Mouse (Mus musculus) spleen, adult 12 weeks (tissue): ENCODE measurements around the gene Eif3c.

ENCODE experiments used
- DNase-seq: peaks from one replicate; pipeline ENCODE4 v3.0.0; 2022; ENCODE audit warnings: low spot score

Gene Eif3c

DNA sequence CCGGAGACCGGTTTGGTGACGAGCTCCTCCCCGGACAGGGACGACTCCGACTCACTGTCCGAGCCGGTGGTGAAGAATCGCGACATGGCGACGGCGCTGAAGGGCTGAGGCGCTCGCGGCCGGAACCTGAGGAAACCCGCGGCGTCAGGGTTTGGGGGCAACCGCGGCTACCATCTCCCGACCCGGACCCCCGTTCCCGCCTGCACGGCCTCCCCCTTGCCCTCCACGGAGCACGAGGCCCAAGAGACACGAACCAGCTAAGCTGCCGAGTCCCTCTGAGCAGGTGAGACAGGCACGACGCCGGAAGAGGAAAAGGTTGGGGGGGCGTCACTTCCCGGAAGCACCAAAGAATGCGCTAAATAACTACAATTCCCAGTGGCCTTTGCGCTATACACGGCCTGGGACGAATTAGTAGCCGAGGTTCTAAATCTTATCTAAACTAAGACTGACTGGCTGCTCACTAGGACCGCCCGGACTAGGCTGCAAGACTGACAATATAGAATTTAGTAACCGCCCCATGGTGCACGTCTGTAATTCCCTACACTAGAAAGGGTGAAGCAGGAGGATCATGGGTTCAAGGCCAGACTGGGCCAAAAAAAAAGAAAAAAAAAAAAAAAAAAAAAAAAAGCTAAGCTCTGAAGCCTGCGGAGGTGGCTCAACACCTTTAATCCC, at the start of gene Eif3c:
Eif3c (minus strand) TSS at position 318 of the 672 bp plus-strand sequence.
- peak; percentile 76 for DNase-seq

DNA sequence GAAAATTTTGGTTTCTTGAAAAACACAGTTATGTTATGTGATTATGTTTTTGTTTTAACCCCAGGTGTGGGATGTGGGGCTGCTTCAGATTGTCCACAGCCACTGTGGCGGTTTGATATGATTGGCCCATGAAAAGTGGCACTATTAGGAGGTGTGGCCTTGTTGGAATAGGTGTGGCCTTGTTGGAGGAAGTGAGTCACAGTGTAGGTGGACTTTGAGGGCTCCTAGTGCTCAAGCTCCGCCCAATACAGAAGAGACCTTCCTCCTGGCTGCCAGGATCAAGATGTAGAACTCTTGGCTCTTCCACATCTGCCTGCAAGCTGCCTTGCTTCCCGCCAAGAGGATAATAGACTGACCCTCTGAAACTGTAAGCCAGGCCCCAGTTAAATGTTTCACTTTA, 46.5 kb upstream of the Eif3c start:
- no peak for DNase-seq

DNA sequence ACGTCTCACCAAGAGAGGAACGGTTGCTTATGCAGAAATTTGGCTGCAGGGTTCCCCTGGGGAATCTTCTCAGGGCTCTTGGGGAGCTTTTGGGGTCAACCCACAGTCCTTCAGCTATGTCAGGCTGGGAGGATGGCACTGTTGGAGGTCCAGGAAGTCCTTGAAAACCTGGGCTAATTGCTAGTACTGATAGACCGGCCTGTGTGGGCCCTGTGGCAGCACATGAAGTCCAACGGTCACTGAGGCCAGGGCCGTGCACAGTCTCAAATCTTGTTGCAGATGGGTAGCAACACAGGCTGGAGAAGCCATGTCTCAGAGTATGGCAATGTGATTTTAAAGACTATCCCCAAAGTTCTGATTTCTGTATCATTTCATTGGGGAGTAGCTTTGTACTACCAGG, 41.6 kb upstream of the Eif3c start:
- DNase-seq = no peak

DNA sequence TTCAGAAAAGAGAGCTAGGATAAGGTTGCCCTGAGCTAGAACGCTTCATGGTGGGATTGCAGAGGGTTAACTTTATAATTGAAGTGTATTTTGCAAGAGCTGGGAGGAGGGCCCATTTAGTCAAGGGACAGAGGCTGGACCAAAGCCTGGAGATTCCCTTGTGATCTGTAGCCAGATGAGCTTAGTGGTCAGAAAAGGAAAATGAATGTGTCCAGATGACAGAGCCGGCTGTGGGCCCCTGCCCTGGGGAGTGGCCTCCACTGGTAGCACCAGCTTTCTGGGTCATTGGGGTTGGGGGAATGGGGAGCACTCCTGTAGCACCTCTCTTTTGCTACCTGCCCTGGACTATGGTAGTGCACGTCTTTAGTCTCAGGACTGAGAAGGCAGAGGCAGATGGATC, 40.9 kb upstream of the Eif3c start:
- no peak for DNase-seq

- DNase-seq = no peak
Observed at GRCm38 (mm10) chr7:126606611-126607010, 40.4 kb upstream of the Eif3c start.

DNA sequence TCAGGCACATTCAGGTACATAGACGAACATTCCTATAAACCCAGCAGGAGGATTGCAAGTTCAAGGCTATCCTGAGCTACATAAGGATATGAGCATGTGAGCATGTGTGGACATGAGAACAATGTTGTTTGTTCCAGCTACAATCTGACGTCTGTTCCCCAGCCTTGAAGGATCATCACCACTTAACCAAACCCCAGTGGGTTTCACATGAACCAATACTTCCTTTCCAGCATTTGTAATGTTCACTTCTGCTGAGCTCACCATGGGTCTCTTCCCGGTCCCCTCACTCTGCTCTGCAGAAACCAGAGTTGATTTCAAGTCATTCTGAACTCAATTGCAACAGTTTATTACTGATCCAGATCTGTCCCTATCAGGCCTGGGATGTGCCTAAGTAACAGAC, 36.4 kb upstream of the Eif3c start:
- DNase-seq = no peak

DNA sequence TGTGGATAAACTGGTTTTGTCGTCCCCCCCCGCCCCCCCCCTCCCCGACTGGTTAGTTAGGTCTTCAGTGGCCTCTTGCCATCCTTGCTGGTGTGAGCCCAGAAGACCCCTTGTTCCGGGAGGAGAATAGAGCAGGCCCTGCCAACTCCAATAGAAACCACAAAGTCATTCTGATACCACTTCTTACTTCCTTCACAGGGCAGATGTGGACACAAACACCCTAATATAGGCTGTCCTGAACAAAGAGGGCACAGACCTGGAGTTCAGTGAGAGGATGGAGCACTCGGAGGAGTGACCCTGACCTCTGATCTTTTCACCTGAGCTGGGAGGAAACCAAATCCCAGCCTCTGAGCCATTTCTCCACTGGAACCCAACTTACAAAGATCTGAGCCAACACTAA, 35.7 kb upstream of the Eif3c start:
- DNase-seq = no peak

- DNase-seq = no peak
Observed at GRCm38 (mm10) chr7:126598919-126599318, 32.7 kb upstream of the Eif3c start.

GRCm38 (mm10) chr7:126596414-126596813, 30.2 kb upstream of the Eif3c start:
- no peak for DNase-seq

DNA sequence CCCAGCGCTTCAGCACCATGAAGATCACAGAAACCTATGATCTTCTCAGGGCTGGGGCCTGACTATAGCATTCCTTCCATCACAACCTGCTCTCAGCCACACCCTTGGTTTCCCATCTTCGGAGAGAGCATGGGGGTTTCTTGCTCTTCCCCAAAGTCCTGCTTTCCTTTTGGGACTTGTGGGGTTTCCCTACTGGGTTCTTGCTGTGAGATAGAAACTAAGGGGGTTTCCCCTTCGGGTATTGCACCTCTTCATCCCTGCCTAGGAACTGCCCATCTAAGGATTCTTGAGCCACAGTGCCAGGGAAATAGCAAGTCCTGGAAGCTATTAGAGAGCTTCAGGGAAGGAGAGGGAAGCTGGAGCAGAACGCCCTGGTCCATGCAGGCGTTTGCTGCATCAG, 29.7 kb upstream of the Eif3c start:
- DNase-seq = no peak

GRCm38 (mm10) chr7:126594862-126595561, 28.8 kb upstream of the Eif3c start, which contains the start of gene Il27:
Gene Il27 (minus strand): TSS chr7:126594941.
- no peak for DNase-seq

DNA sequence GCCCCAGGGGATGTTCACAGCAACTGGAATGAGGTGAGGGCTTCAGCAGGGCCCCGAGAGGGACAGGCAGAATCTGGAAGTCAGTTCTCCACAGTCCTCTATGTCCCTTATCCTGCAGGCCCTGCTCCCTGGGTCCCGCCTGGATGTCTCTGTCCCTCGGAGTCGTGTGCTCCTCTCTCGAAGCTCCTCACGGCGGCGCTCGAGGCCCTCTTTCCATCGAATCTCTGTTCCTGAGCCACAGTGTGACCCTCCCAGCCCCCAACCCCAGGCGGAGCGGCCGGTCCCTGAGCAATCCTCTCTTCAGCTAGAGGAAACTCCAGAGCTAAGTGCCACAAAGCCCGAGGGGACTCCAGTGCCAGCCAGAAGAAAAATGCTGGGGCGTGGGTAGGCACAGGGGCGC, 21.6 kb upstream of the Eif3c start:
- DNase-seq = no peak

DNA sequence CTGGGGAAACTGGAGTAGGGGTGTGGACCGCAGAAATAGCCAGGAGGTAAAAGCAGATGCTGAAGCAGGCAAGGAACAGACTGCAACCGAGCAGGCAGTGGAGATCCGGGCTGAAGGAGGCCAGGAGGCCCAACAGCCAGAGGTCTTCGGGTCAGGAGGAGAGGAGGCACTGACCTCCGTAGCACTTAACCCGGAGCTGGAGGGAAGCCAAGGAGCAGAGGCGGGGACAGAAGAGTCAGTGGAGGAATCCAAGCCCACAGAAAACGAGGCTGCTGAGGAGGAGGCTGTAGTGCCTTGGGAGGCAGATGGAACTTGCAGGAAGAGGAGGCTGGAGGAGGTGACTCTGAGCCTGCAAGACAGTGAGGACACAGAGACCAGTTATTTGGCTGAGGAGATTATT, 20.6 kb upstream of the Eif3c start:
- no peak for DNase-seq

DNA sequence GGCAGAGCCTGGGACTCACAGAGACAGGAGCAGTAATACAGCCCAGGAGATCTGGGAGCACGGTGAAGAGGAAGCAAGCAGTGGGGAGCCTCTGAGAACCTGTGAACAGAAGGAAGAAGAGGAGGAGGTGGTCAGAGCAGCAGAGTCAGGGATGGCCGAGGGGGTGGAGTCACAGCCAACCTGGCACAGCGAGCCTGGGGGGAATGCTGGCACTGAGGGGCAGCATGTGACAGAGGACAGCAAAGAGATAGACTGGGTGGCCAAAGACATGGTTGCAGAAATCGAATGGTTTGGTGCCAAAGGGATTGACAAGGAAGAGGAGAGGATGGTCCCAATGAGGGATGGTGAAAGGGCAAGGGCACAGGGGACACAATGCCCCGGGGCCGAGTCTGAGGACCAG, 19.5 kb upstream of the Eif3c start, which contains the start of gene Cln3:
Cln3 (minus strand) TSS at position 101 of the 400 bp plus-strand sequence.
- DNase-seq = no peak

DNA sequence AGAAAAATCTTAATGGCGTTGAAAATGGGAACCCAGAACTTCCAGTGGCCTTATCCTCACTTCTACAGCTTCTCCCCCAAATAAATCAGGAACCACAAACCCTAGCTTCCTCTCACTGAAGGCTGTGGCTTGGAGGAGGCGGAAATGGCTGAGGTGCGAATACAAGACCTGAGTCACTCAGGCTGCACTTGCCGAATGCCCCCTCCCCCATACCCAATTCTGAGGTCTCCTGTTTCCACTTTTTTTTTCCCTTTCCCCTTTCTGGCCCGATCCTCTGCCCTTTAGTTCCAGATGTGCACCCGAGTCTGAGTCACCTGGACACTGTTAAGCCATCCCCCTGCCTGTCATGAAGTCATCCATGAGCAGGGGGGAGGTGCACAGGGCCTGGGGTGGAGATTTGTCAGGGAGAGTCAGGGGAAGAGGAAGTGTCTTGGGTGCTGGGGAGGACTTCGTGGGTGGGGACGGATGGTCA, 18.3 kb upstream of the Eif3c start, which contains the start of gene Apobr:
Apobr (plus strand) TSS at position 437 of the 472 bp plus-strand sequence.
- DNase-seq = no peak

GRCm38 (mm10) chr7:126583761-126584160, 17.6 kb upstream of the Eif3c start:
- DNase-seq = no peak

- peak; percentile 72 for DNase-seq
Observed at GRCm38 (mm10) chr7:126583251-126583709, 17.1 kb upstream of the Eif3c start.

GRCm38 (mm10) chr7:126582759-126583158, 16.5 kb upstream of the Eif3c start:
- no peak for DNase-seq

GRCm38 (mm10) chr7:126581661-126582060, 15.4 kb upstream of the Eif3c start:
- no peak for DNase-seq

- no peak for DNase-seq
Observed at GRCm38 (mm10) chr7:126579172-126579571, 13.0 kb upstream of the Eif3c start.

DNA sequence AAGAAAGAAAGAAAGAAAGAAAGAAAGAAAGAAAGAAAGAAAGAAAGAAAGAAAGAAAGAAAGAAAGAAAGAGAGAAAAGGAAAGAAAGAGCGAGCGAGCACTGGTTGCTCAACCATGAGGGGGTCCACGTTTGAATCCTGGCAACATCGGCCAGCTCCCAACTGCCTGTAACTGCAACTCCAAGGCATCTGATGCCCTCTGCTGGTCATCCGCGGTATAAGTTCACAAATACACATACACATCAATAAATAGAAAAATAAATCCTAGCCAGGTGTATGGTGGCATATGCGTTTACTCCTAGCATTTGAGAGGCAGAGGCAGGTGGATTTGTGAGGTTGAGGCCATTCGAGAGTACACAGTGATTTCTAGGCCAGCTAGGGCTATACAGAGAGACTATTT, 10.7 kb upstream of the Eif3c start:
- DNase-seq = peak; percentile 44

DNA sequence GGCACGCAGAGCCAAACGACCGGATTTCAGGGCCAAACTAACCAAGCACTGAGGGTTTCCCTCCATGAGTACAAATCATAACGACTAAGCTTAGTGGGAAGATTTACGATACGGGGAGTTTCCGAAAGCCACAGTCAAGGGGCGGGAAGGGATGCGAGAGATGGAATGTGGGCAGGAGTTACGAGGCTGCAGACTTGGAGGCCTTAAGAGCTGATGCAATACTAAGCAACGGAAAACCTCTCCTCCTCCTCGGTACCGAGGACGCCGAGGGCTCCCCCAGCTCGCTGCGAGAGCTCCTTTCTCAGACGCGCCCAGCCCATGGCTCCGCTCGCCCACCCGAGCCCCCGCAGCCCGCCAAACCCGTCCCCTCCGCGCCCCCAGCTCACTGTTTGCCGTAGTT, 518 bp downstream of the Eif3c start:
- DNase-seq = no peak

DNA sequence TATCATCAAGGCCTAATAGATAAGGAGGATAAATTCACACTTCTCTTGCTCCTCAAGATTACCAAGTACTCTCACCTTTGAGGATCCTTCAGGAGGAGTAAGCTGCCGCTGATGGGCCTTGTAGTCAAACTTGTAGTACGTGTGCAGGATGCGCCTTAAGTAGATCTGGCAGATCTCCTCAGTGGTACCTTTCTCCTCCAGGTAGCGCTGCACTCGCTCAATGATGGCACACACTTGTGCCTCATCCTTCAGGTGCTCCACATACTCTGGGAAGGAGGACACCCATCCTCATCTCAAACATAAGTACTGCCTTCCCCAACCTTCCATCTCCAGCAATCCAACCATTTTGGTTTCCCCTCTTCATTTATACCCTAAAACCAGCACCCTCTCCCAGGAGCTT, 9.6 kb downstream of the Eif3c start:
- no peak for DNase-seq
